Mouse (Mus musculus): Measurements from ENCODE around the gene Mak.

DNA sequence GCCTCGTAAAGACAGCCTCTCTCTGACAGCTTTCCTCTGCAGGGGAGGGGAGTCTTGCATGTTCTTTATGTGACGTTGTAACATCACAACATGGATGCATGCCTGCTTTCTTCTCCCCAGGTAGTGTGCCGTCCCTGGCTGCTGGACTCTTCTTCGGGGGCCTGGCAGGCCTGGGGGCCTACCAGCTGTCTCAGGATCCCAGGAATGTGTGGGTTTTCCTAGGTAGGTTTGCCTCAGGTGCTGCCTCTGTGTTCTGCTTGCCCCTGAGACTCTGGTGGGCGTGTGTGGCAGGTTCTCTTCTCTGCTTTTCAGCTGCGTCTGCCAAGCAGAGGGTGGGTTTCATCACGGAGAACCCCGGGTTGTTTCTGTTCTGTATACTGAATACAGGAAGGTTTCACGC lies 61.3 kb downstream of the Mak start:
- TF ChIP-seq POLR2A (IDR thresholded peaks at IDR 0.05; ENCODE audit: control insufficient read depth, extremely low read depth, insufficient read depth, low read length, poor library complexity) (no peak), CTCF (IDR thresholded peaks at IDR 0.05; ENCODE audit: borderline replicate concordance, control insufficient read depth, extremely low read depth, insufficient read depth, low read length, poor library complexity) (no peak)

All from thymus, adult 2 months (tissue).